Mouse (Mus musculus) hindbrain, embryonic 13.5 days (tissue): ENCODE data around the gene Zfp661. TPM values are rescaled to one million over a fixed set of nuclear protein-coding genes. Genes with fewer than 3 reads are reported as not detected.
"Not testable (repeated sequence)": the region's sequence is repeated elsewhere in the genome, so short reads cannot be mapped to it uniquely, and the experiment has no call there.

Experiments used
- ATAC-seq: fragments of 200-750 bp; cut with Nextera tagmentation; 2 replicates; pipeline ENCODE4 v1.8.0; 2017; ENCODE audit warnings: moderate TSS enrichment; ENCODE audit not compliant: low FRiP score
- H3K27ac ChIP-seq: fragments of 300-500 bp; sonication (generic); 2 replicates; pipeline ENCODE4 v1.5.1; 2015; ENCODE audit warnings: inconsistent platforms, mild to moderate bottlenecking, moderate library complexity
- H3K27me3 ChIP-seq: fragments of 300-500 bp; sonication (generic); 2 replicates; pipeline ENCODE4 v1.6.1; 2015; ENCODE audit warnings: mild to moderate bottlenecking, inconsistent platforms
- H3K36me3 ChIP-seq: fragments of 300-500 bp; sonication (generic); 2 replicates; pipeline ENCODE4 v1.6.1; 2015; ENCODE audit warnings: mild to moderate bottlenecking, inconsistent platforms
- H3K4me1 ChIP-seq: fragments of 300-500 bp; sonication (generic); replicated peaks from 2 replicates; pipeline ENCODE4 v1.6.1; 2015; ENCODE audit warnings: inconsistent platforms
- H3K4me2 ChIP-seq: fragments of 300-500 bp; sonication (generic); 2 replicates; pipeline ENCODE4 v1.6.1; 2015; ENCODE audit warnings: inconsistent platforms, mild to moderate bottlenecking, moderate library complexity
- H3K4me3 ChIP-seq: fragments of 300-500 bp; sonication (generic); 2 replicates; pipeline ENCODE4 v1.5.1; 2015; ENCODE audit warnings: mild to moderate bottlenecking, inconsistent platforms
- H3K9ac ChIP-seq: fragments of 300-500 bp; sonication (generic); 2 replicates; pipeline ENCODE4 v1.6.1; 2015; ENCODE audit warnings: mild to moderate bottlenecking, inconsistent platforms
- H3K9me3 ChIP-seq: fragments of 300-500 bp; sonication (generic); 2 replicates; pipeline ENCODE4 v1.6.1; 2016; ENCODE audit warnings: inconsistent platforms
- WGBS: fragments of 180-500 bp; shearing (Covaris S2); methylation state at CpG from one replicate; pipeline ENCODE4 v1.1.7; 2015; 5-methylcytosine and 5-hydroxymethylcytosine counted together
- polyA plus RNA-seq: library from polyadenylated mRNA; unstranded; fragments of >200 nt; fragmentation: Nextera tagmentation; extraction: Ambion mirVana; gene quantifications from 2 replicates; pipeline ENCODE4 v1.2.1, GENCODE M21; 2015

The Zfp661 gene
- polyA plus RNA-seq, 1 experiment from 2014 or later = 8.7 TPM

DNA sequence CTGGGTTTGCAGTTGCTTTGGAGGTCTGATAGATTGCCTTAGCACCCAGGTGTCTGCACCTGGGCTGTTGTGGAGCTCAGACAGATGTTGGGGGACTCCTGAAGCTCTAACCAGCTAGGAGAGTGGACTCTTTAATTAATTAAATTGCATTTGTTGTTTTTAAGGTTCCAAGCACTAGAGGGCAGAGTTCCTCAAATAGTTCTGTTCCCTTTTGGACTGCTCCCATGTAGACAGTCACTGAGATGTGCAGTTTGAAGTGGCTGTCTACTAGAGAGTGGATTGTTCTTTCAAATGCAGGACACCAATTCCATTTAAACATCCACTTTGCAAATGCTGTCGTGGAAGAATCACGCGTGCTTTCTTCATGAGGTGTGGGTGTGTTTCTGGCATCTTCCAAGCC is 21.3 kb upstream of the Zfp661 start:
- Histone ChIP-seq H3K4me3 (no peak overlapping the region), H3K27ac (no peak overlapping the region), H3K9me3 (no peaks in the 10 kb centered on the region), H3K27me3 (no peaks in the 10 kb centered on the region), H3K4me2 (no peak overlapping the region), H3K9ac (no peak overlapping the region), H3K4me1 (no peaks in the 10 kb centered on the region), H3K36me3 (peaks cover 35% of the 10 kb centered on the region)
- ATAC-seq = 0 out of 2 replicates have a peak, but pooled peaks have one; percentile 10
- WGBS = 54% methylated on average over 3 of the region's 3 CpGs

DNA sequence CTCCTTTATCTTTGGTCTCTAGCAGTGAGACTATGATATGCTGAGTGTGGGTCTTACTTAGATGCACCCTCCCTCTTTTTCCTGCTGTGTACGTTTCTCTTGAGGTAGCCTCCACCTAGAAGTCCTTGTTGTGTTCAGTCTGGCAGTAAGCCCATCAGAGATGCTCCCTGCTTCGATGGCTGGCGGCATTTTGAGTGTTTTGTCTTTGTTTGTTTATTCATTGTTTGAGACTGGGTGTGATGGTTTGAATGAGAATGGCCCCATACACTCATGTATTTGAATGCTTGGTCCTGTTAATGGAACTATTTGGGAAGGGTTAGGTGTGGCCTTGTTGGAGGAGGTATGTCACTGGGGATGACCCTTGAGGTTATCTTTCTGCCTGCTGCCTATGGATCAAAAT is 18.3 kb upstream of the Zfp661 start:
- no peak for ATAC-seq
- Histone ChIP-seq H3K4me2 (no peak overlapping the region), H3K9ac (no peak overlapping the region), H3K4me1 (no peaks in the 10 kb centered on the region), H3K4me3 (no peak overlapping the region), H3K27me3 (no peaks in the 10 kb centered on the region), H3K27ac (no peak overlapping the region), H3K36me3 (peaks cover 64% of the 10 kb centered on the region), H3K9me3 (no peaks in the 10 kb centered on the region)
- WGBS = 83% methylated on average over 3 of the region's 3 CpGs

- not testable (repeated sequence) for H3K27ac ChIP-seq, H3K4me2 ChIP-seq, H3K9ac ChIP-seq, H3K4me3 ChIP-seq, H3K4me1 ChIP-seq, ATAC-seq, H3K27me3 ChIP-seq, H3K9me3 ChIP-seq
- WGBS = 91% methylated on average over 6 of the region's 8 CpGs
- H3K36me3 ChIP-seq = peaks cover 83% of the 10 kb centered on the region
Measured at GRCm38 (mm10) chr2:127603383-127603782, 16.5 kb upstream of the Zfp661 start.

- Histone ChIP-seq H3K36me3 (peaks cover 52% of the 10 kb centered on the region), H3K27me3 (no peaks in the 10 kb centered on the region), H3K9ac (no peak overlapping the region), H3K4me2 (no peak overlapping the region), H3K4me1 (peaks cover 32% of the 10 kb centered on the region), H3K9me3 (no peaks in the 10 kb centered on the region), H3K27ac (no peak overlapping the region), H3K4me3 (no peak overlapping the region)
- ATAC-seq = no peak
- 88% methylated on average over 4 of the region's 4 CpGs for WGBS
Measured at GRCm38 (mm10) chr2:127590840-127591239, 3.9 kb upstream of the Zfp661 start.

DNA sequence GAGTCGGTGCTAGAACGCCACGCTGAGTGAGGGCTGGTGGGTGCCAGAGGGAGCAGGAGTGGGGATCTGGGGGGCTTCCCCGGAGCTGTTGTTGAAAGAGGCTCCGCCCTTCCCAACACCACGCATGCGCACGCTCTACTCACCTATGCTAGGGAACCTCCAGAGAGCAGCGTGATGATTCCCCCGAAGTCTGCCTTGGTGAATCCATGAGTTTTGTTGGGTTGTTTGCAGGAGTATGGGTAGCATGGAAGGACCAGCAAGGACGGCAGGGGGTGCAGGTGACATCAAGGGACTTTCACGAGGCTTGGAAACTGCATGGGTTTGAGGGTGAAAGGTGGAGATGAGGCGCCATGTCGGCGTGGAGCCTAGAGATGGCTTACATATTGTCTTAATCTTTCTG is 3.3 kb upstream of the Zfp661 start:
- Histone ChIP-seq H3K4me3 (no peak overlapping the region), H3K4me2 (no peak overlapping the region), H3K9ac (no peak overlapping the region), H3K36me3 (peaks cover 46% of the 10 kb centered on the region), H3K4me1 (peaks cover 32% of the 10 kb centered on the region), H3K27ac (no peak overlapping the region), H3K9me3 (no peaks in the 10 kb centered on the region), H3K27me3 (no peaks in the 10 kb centered on the region)
- no peak for ATAC-seq
- WGBS = 80% methylated on average over 15 of the region's 15 CpGs

DNA sequence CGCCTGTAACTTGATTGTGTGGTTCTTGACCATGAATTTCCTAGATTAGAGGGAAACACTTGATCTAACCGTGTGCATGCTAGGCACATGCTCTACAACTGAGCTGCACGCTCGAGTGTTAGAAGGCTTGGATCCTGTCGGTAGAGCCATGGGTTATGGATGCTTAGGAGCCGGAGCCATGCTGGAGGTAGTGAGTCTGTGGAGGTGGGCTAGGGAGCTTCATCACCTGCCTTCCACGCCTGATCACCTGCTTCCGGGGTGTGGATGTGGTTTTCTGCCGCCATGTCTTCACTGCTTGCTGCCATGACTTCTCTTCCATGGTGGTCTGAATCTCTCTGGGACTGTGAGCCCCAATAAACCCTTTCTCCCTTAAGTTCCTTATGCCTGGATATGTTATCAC is 2.0 kb upstream of the Zfp661 start:
- 98% methylated on average over 8 of the region's 9 CpGs for WGBS
- Histone ChIP-seq H3K4me3 (no peak overlapping the region), H3K36me3 (peaks cover 33% of the 10 kb centered on the region), H3K27ac (no peak overlapping the region), H3K4me2 (no peak overlapping the region), H3K9me3 (no peaks in the 10 kb centered on the region), H3K4me1 (peaks cover 39% of the 10 kb centered on the region), H3K9ac (no peak overlapping the region), H3K27me3 (no peaks in the 10 kb centered on the region)
- no peak for ATAC-seq

DNA sequence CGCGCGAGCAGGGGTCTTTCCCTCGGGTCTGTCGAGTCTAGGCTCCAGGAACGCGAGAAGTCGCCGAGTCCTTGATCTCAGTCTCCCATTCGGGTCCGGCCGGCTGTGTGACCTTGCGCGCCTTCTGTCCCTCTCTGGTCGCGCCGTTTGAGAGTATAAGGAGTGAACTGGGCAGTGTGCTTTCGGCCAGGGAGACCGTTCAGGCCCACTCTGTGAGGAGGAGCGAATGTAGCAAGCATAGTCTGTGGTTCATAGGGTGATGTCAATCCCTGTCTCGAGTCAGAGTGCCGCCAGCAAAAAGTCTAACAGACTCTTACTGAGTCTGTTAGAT is 585 bp upstream of the Zfp661 start:
- Histone ChIP-seq H3K4me2 (peak overlapping the region; percentile 84), H3K36me3 (peaks cover 20% of the 10 kb centered on the region), H3K27ac (peak overlapping the region; percentile 90), H3K4me3 (peak overlapping the region; percentile 79), H3K27me3 (no peaks in the 10 kb centered on the region), H3K9me3 (no peaks in the 10 kb centered on the region), H3K4me1 (peaks cover 46% of the 10 kb centered on the region), H3K9ac (peak overlapping the region; percentile 84)
- under 1% methylated on average over 22 of the region's 22 CpGs for WGBS
- ATAC-seq = peak; percentile 32; the same call in 1 of the 2 replicates

DNA sequence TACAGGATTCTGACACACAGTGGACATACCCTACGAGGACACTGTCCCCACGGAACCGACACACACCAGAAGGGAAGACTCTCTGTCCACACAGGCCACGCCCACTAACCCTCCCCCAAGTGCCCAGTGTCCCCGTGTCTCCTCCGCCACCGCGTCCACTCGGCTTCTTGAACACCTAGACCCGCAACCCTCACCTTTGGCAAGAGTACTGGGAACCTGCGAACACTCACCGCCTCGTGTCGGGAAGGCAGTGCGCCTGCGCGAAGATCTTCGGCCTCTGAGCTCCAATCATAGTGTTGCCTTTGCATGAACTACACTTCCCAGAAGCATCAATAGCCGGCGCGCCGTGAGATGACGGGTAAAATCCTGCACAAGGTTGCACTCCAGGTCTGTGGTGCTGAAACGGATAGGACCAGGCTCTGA is 2.4 kb downstream of the Zfp661 start:
- no peak overlapping the region for H3K27ac ChIP-seq
- H3K4me3 ChIP-seq = peak overlapping the region; percentile 70
- H3K4me2 ChIP-seq = peak overlapping the region; percentile 86
- no peaks in the 10 kb centered on the region for H3K27me3 ChIP-seq
- WGBS = 0% methylated on average over 24 of the region's 24 CpGs
- H3K4me1 ChIP-seq = peaks cover 37% of the 10 kb centered on the region
- peak; percentile 85 for ATAC-seq
- H3K9me3 ChIP-seq = no peaks in the 10 kb centered on the region
- H3K9ac ChIP-seq = peak overlapping the region; percentile 85
- H3K36me3 ChIP-seq = peaks cover 16% of the 10 kb centered on the region

GRCm38 (mm10) chr2:127573322-127573721 is 13.6 kb downstream of the Zfp661 start:
- Histone ChIP-seq H3K27me3 (no peaks in the 10 kb centered on the region), H3K9ac (no peak overlapping the region), H3K4me1 (no peaks in the 10 kb centered on the region), H3K36me3 (peaks cover 31% of the 10 kb centered on the region), H3K9me3 (0 out of 2 replicates have a peak, but pooled peaks cover 9% of the 10 kb centered on the region), H3K27ac (no peak overlapping the region), H3K4me2 (no peak overlapping the region), H3K4me3 (no peak overlapping the region)
- no peak for ATAC-seq
- 76% methylated on average over 1 of the region's 1 CpGs for WGBS

- 9% methylated on average over 18 of the region's 18 CpGs for WGBS
- Histone ChIP-seq H3K4me3 (peak overlapping the region; percentile 36), H3K27me3 (peaks cover 41% of the 10 kb centered on the region), H3K4me2 (peak overlapping the region; percentile 50), H3K36me3 (no peaks in the 10 kb centered on the region), H3K27ac (no peak overlapping the region), H3K4me1 (peaks cover 7% of the 10 kb centered on the region; the same call in 1 of the 2 replicates), H3K9ac (peak overlapping the region; percentile 51; the same call in 1 of the 2 replicates), H3K9me3 (no peaks in the 10 kb centered on the region)
- peak; percentile 99 for ATAC-seq
Measured at GRCm38 (mm10) chr2:127559070-127559966, 27.6 kb downstream of the Zfp661 start.

DNA sequence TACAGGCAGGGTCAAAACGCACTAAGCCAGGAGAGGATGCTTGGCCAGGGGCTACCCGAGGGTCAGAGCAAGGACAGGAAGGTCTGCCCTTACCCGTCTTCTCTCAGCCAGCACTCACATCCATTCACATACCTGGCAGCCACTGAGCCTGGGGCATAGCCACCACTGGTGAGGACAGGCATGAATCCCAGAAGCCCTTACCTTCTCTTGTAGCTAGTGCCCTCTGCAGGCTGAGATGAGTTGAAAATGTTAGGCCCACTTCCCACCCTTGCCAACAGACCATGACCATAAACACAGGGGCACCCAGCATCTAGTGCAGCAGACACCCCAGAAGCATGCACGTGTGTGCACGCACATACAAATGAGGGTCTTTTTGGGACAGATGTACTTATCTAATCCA is 35.8 kb downstream of the Zfp661 start:
- no peaks in the 10 kb centered on the region for H3K4me1 ChIP-seq

DNA sequence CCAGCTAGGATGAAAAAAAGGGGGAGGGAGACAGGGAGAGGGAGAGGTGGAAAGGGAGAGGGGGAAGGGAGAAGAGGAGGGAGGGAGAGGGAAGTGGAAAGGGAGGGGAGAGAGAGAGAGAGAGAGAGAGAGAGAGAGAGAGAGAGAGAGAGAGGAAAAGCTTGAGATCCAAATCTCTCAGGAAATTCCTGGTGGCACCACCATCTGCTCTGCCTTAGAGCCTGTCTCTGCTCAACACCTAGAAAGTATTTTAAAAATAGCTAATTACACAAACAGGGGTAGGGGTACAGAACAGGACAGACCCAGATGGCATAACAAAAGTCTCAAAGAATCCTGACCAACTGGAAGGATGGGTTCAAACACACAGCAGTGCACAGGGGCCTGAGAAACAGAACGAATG is 36.4 kb downstream of the Zfp661 start:
- ATAC-seq = no peak
- H3K27ac ChIP-seq = no peak overlapping the region
- H3K36me3 ChIP-seq = no peaks in the 10 kb centered on the region
- H3K27me3 ChIP-seq = peaks cover 14% of the 10 kb centered on the region; the same call in 1 of the 2 replicates
- no peak overlapping the region for H3K4me3 ChIP-seq
- H3K9me3 ChIP-seq = no peaks in the 10 kb centered on the region
- 74% methylated on average over 1 of the region's 1 CpGs for WGBS
- no peak overlapping the region for H3K9ac ChIP-seq
- no peaks in the 10 kb centered on the region for H3K4me1 ChIP-seq
- H3K4me2 ChIP-seq = no peak overlapping the region

More for the DNA sequence above, 35.8 kb downstream of the Zfp661 start:
- H3K9me3 ChIP-seq = no peaks in the 10 kb centered on the region
- H3K36me3 ChIP-seq = no peaks in the 10 kb centered on the region
- no peak overlapping the region for H3K9ac ChIP-seq
- no peak for ATAC-seq
- 63% methylated on average over 5 of the region's 5 CpGs for WGBS
- no peak overlapping the region for H3K4me2 ChIP-seq
- no peak overlapping the region for H3K27ac ChIP-seq
- H3K4me3 ChIP-seq = no peak overlapping the region
- H3K27me3 ChIP-seq = peaks cover 8% of the 10 kb centered on the region; the same call in 1 of the 2 replicates

DNA sequence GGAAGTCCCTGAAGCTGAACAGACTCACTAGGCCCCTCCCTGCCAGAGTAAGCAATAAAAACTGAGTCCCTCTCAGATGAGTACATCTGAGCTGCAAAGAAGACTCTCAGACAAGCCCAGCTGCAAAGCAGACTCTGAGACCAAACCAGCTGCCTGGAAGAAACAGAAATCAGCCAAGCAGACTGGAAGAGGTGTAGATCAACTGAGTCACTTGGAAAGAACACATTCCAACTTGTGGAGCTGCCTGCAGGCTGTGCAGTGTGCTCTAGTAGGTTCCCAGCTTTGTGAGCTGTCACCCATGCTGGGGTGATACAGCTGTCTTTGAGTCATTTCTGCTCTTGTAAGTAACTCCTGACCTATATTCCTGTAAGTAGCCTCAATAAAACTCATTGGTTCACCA is 37.2 kb downstream of the Zfp661 start:
- Histone ChIP-seq H3K27ac (no peak overlapping the region), H3K4me1 (no peaks in the 10 kb centered on the region), H3K9ac (no peak overlapping the region), H3K4me3 (no peak overlapping the region), H3K9me3 (no peaks in the 10 kb centered on the region), H3K4me2 (no peak overlapping the region), H3K36me3 (no peaks in the 10 kb centered on the region), H3K27me3 (peaks cover 14% of the 10 kb centered on the region; the same call in 1 of the 2 replicates)
- no peak for ATAC-seq
